Mouse (Mus musculus): ENCODE measurements at regions not wholly inside any gene's neighbourhood (a gene's known extent, or its start where the extent isn't known, plus 50 kb on each side); places are given as distances from the start of the nearest gene placed in this dataset.

DNA sequence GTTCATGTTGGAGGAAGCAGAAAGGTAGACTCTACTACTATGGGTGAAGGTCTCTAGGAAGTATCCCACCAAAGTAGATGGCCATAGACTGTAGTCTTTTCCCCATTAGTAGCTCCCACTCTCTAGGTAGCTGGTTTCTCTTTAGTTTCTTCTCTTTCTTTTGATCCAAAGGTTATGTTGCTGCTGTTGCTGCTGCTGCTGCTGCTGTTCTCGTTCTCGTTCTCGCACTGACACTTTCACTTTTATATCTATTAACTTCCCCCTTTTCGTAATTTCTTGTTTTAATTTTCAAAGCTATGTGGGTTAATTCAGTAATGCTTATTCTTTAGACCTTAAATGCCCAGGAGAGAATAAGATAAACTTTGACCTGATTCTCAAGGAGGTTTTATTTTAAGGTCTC is 58.3 kb downstream of the Tmem100 start:
- no peaks in the 10 kb centered on the region for H3K9me3 ChIP-seq (replicated peaks)
- 84% methylated on average over 4 of the region's 4 CpGs for WGBS
- no peak for ATAC-seq (ENCODE audit: insufficient number of reproducible peaks, low FRiP score, low TSS enrichment, low read depth)
- H3K9ac ChIP-seq: no peak overlapping the region
- 0 out of 2 replicates have a peak, but pooled peaks cover 6% of the 10 kb centered on the region for H3K4me1 ChIP-seq
- H3K27me3 ChIP-seq: no peaks in the 10 kb centered on the region
- H3K27ac ChIP-seq (replicated peaks): no peak overlapping the region
- H3K4me3 ChIP-seq (replicated peaks): no peak overlapping the region
- H3K4me2 ChIP-seq (replicated peaks): no peak overlapping the region
- H3K36me3 ChIP-seq: no peaks in the 10 kb centered on the region

DNA sequence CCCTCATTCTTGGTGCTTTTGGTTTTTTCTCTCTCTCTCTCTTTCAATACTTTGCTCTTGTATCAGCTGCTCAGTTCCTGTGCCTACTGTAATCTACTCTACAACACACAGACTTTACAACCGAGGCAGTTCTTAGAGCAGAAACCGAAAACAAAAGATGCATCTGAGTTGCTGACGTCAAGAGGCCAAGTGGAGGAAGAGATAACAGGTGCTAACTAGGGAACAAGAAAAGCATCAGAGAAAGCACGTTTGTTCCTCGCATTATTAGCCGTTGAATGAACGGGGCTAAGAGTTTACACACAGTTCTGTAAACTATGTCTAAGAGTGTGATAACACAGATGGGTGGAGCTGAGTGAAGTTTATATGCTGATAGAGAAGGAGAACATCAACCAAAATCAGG is 63.9 kb downstream of the Tmem100 start:
- WGBS: 82% methylated on average over 7 of the region's 7 CpGs
- H3K4me3 ChIP-seq (replicated peaks): no peak overlapping the region
- ATAC-seq (ENCODE audit: insufficient number of reproducible peaks, low FRiP score, low TSS enrichment, low read depth): no peak

DNA sequence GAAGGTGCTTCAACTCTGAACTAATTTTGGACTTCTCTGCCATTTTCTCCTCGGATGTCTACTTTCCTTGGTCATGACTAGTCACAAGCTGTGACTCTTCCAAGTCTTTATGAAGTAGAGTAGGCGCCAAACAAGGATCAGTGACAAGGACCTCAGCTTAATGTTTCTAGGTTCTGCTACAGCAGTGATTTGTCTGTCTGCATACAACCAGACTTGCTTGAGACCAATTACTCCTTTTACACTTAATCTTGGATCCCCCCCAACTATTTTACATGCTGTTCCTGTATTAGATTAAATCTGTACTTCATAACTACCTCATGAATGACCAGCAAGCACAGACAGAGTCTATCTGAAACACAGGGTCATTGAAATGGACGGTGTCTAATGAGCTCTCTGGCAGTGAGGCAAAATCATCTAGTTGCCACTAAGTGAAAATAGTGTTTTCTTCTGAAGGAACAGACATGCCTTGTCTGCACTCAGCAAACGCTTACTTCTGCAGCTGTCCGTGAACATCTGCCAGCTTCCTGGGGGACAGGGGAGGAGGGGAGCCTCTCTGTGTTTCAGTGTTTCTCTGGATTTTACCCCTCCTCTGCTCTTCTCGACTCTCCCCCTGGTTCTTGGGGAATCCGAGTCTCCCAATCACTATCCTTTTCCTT is 64.7 kb downstream of the Tmem100 start:
- no peaks in the 10 kb centered on the region for H3K9me3 ChIP-seq (replicated peaks)
- no peak overlapping the region for H3K4me2 ChIP-seq (replicated peaks)
- 51% methylated on average over 7 of the region's 7 CpGs for WGBS
- H3K27me3 ChIP-seq: no peaks in the 10 kb centered on the region
- ATAC-seq (ENCODE audit: insufficient number of reproducible peaks, low FRiP score, low TSS enrichment, low read depth): peak; percentile 29; the same call in 1 of the 2 replicates
- H3K4me3 ChIP-seq (replicated peaks): no peak overlapping the region
- no peaks in the 10 kb centered on the region for H3K36me3 ChIP-seq
- peaks cover 6% of the 10 kb centered on the region; the same call in 1 of the 2 replicates for H3K4me1 ChIP-seq
- no peak overlapping the region for H3K9ac ChIP-seq
- no peak overlapping the region for H3K27ac ChIP-seq (replicated peaks)

More for the DNA sequence above, 63.9 kb downstream of the Tmem100 start:
- no peaks in the 10 kb centered on the region for H3K36me3 ChIP-seq
- H3K9ac ChIP-seq: no peak overlapping the region
- H3K27ac ChIP-seq (replicated peaks): no peak overlapping the region
- no peaks in the 10 kb centered on the region for H3K27me3 ChIP-seq
- H3K9me3 ChIP-seq (replicated peaks): no peaks in the 10 kb centered on the region
- H3K4me2 ChIP-seq (replicated peaks): no peak overlapping the region
- H3K4me1 ChIP-seq: peaks cover 1% of the 10 kb centered on the region; the same call in 1 of the 2 replicates

DNA sequence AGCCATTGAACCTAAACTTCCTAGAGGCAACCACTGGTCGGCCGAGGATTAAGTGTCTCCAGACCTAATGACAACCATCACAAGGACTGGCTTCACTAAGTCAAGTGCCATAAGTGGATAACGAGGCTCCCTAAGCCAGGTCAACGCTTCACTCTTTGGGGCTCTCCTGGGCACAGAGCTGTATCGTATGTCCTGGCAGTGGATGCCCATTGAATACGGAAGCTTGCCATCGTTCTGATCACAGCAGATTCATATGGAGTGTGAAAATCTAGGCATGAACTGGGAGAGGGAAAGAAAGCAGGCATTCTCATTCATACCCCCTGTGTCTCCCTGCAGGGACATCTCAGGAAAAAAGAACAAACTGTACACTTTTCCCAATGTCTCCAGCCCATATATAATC is 68.3 kb downstream of the Tmem100 start:
- Histone ChIP-seq H3K27me3 (no peaks in the 10 kb centered on the region), H3K4me3 (replicated peaks) (no peak overlapping the region), H3K4me2 (replicated peaks) (no peak overlapping the region), H3K9me3 (replicated peaks) (no peaks in the 10 kb centered on the region), H3K27ac (replicated peaks) (no peak overlapping the region), H3K9ac (no peak overlapping the region), H3K36me3 (no peaks in the 10 kb centered on the region), H3K4me1 (peaks cover 10% of the 10 kb centered on the region)
- no peak for ATAC-seq (ENCODE audit: insufficient number of reproducible peaks, low FRiP score, low TSS enrichment, low read depth)
- WGBS: 49% methylated on average over 7 of the region's 7 CpGs

DNA sequence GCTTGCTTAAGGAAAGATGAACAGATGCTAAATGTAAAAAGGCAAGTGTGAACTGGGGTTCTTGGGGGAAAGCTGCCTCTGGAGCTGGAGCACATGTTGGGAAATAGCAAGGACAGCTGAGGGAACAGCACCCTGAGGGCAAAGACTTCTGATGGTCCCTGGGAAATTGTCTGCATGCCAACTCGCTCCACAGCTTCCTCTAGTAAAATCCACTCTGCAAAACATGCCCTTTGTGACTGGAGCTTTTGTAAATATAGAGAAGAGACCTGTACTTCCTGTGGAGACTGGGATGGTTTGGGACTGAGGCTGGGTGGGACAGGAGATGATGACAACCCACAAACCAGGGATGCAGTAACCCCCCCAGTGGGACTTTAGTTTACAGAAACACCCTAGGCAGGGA is 69.0 kb downstream of the Tmem100 start:
- WGBS: 26% methylated on average over 1 of the region's 1 CpGs
- no peak for ATAC-seq (ENCODE audit: insufficient number of reproducible peaks, low FRiP score, low TSS enrichment, low read depth)
- Histone ChIP-seq H3K27me3 (no peaks in the 10 kb centered on the region), H3K9ac (no peak overlapping the region), H3K27ac (replicated peaks) (no peak overlapping the region), H3K4me1 (peaks cover 10% of the 10 kb centered on the region), H3K4me3 (replicated peaks) (no peak overlapping the region), H3K36me3 (no peaks in the 10 kb centered on the region), H3K9me3 (replicated peaks) (no peaks in the 10 kb centered on the region), H3K4me2 (replicated peaks) (no peak overlapping the region)

DNA sequence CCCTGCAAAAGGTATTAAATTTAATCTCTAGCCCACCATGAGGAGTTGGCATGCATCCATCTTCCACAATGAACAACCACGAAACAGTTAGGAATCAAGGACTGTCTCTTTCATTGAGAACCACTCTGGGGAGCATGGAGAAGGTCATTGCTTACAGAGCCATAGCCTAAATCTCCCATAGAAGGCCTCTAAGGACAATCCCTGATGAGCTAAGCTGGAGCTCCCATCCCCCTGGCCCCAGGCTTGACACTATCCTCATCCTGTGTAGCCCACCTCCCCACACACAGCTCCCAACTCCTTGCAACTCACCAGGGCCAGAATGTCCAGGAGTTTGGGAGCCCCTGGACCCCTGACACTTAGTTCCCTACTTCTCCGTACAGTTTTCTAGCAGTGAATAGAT is 70.0 kb downstream of the Tmem100 start:
- no peak overlapping the region for H3K9ac ChIP-seq
- 67% methylated on average over 2 of the region's 2 CpGs for WGBS
- no peak overlapping the region for H3K27ac ChIP-seq (replicated peaks)
- no peak overlapping the region for H3K4me2 ChIP-seq (replicated peaks)
- H3K4me1 ChIP-seq: peaks cover 10% of the 10 kb centered on the region
- H3K4me3 ChIP-seq (replicated peaks): no peak overlapping the region
- no peaks in the 10 kb centered on the region for H3K36me3 ChIP-seq
- no peaks in the 10 kb centered on the region for H3K9me3 ChIP-seq (replicated peaks)
- no peaks in the 10 kb centered on the region for H3K27me3 ChIP-seq
- ATAC-seq (ENCODE audit: insufficient number of reproducible peaks, low FRiP score, low TSS enrichment, low read depth): no peak

DNA sequence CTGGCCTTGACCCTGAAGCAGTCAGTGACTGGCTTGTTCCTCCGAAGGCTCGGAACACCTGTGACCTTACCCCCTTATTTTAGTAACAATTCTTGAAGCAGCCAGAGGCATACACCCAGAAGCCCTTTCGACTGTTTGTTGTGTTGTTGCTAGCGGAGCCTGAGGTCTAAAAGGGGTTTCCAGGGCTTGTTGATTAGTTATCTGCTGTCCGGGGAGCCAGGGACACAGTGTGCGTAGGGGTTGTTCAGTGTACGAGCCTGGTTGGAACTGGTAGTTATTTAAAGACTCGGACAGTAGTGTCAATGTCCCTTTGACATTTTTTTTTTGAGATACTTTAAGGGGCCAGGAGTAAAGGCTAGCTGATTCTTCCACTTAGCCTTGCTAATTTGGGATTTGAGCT is 71.1 kb downstream of the Tmem100 start:
- no peak overlapping the region for H3K4me3 ChIP-seq (replicated peaks)

DNA sequence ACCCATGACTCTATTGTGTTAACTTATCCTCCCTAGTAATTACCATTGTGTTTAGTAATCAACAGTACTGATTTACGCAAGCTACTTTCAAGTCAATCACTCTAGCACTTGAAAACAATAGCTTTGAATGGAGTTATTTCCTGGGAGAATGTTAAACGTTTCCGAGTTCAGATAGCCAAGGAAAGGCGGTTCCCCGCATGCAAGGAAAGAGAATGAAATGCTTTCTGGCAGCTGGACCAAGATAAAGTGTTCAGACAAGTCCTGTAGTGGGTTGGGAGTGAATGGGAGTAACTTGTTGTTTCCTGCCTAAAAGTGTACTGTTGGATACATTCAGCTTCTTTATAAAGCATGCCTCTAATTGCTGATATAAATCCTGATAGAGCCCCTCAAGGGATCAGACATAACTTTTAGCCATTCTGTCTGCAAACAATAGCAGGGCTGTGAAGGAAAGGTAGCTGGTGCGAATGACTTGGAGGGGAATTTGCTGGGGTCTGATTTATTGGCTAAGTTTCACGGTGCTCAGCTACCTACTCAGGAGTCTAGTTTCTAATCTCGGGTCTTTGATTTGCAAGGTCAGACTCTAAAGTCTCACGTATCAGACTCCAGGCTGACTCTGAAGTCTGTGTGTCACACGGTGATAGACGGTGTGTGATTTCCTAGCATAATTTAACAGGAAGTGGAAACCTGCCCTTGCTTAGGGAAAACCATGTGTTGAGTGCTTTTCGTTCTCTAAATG is 76.1 kb downstream of the Tmem100 start:
- H3K36me3 ChIP-seq: no peaks in the 10 kb centered on the region
- H3K4me3 ChIP-seq (replicated peaks): no peak overlapping the region
- 38% methylated on average over 12 of the region's 12 CpGs for WGBS
- no peak overlapping the region for H3K9ac ChIP-seq
- H3K27ac ChIP-seq (replicated peaks): no peak overlapping the region
- H3K4me2 ChIP-seq (replicated peaks): no peak overlapping the region
- H3K9me3 ChIP-seq (replicated peaks): no peaks in the 10 kb centered on the region
- H3K27me3 ChIP-seq: no peaks in the 10 kb centered on the region
- no peak for ATAC-seq (ENCODE audit: insufficient number of reproducible peaks, low FRiP score, low TSS enrichment, low read depth)
- peaks cover 2% of the 10 kb centered on the region; the same call in 1 of the 2 replicates for H3K4me1 ChIP-seq

More for the DNA sequence above, 71.1 kb downstream of the Tmem100 start:
- 47% methylated on average over 8 of the region's 8 CpGs for WGBS
- Histone ChIP-seq H3K4me2 (replicated peaks) (no peak overlapping the region), H3K4me1 (peaks cover 10% of the 10 kb centered on the region), H3K9ac (no peak overlapping the region), H3K36me3 (no peaks in the 10 kb centered on the region), H3K27me3 (no peaks in the 10 kb centered on the region), H3K27ac (replicated peaks) (no peak overlapping the region), H3K9me3 (replicated peaks) (no peaks in the 10 kb centered on the region)
- ATAC-seq (ENCODE audit: insufficient number of reproducible peaks, low FRiP score, low TSS enrichment, low read depth): no peak

DNA sequence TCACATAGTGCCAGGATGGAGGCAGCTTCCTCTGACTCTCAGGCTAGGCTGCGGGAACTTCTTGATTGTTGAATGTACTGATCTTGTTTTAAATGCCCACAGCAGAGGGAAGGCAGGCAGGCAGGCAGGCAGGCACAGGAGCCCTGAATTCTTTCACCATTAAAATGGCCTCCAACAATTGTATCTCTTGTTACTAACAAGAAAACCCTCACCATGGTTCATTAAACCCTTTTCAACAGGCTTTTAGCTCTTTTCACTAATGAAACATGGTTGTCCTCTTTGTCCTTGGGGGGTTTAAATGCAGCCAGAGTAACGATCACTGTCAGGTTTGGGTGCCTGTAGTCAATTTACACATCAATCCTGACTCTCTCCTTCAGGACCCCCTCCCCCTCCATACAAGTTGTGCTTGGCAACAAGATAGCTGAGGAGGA is 77.8 kb upstream of the Gm45716 start:
- Histone ChIP-seq H3K9ac (no peak overlapping the region), H3K4me2 (replicated peaks) (no peak overlapping the region), H3K36me3 (no peaks in the 10 kb centered on the region), H3K4me1 (no peaks in the 10 kb centered on the region), H3K27ac (replicated peaks) (no peak overlapping the region), H3K4me3 (replicated peaks) (no peak overlapping the region), H3K27me3 (no peaks in the 10 kb centered on the region), H3K9me3 (replicated peaks) (no peaks in the 10 kb centered on the region)
- 26% methylated on average over 2 of the region's 2 CpGs for WGBS
- ATAC-seq (ENCODE audit: insufficient number of reproducible peaks, low FRiP score, low TSS enrichment, low read depth): no peak

DNA sequence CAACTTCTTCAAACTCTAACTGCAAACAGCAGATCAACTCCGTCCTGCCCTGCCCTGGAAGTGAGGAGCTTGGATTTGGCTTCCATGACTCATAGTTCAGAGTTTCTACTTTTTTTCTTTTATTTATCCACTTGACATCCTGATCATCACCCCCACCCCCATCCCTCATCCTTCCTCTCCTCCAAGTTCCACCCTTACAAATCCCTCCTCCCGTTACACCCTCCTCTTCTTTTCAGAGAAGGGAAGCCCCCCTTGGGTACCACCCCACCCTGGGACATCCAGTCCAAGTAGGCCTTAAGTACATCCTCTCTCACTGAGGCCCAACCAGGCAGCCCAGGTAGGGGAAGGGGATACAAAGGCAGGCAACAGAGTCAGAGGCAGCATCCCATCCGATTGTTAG is 77.3 kb upstream of the Gm45716 start:
- no peak overlapping the region for H3K27ac ChIP-seq (replicated peaks)
- 78% methylated on average over 3 of the region's 3 CpGs for WGBS
- H3K9ac ChIP-seq: no peak overlapping the region

DNA sequence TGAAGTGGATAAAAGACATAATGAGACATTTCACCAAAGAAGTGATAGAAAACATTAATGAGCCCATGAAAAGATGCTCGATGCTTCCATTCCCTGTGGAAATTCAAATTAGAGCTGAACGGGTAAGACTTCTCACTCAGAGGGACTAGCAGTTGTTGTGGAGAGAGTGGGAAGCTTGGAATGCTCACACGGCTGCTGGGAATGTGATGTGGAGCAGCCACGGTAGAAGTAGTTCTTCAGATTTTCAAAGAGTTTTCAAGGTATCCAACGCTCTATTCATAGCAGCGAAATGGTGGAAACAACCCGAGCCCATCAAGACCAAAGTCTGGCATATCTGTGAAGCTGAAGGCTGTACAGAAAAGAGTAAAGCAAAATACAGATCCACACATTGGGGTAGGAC is 75.3 kb upstream of the Gm45716 start:
- peaks cover 2% of the 10 kb centered on the region for H3K4me1 ChIP-seq
- no peaks in the 10 kb centered on the region for H3K36me3 ChIP-seq
- H3K9ac ChIP-seq: no peak overlapping the region
- H3K27ac ChIP-seq (replicated peaks): no peak overlapping the region
- H3K4me2 ChIP-seq (replicated peaks): no peak overlapping the region
- H3K27me3 ChIP-seq: no peaks in the 10 kb centered on the region
- H3K4me3 ChIP-seq (replicated peaks): no peak overlapping the region
- H3K9me3 ChIP-seq (replicated peaks): no peaks in the 10 kb centered on the region
- 75% methylated on average over 7 of the region's 7 CpGs for WGBS
- ATAC-seq (ENCODE audit: insufficient number of reproducible peaks, low FRiP score, low TSS enrichment, low read depth): no peak

More for the DNA sequence above, 77.3 kb upstream of the Gm45716 start:
- ATAC-seq (ENCODE audit: insufficient number of reproducible peaks, low FRiP score, low TSS enrichment, low read depth): no peak
- Histone ChIP-seq H3K4me1 (no peaks in the 10 kb centered on the region), H3K27me3 (no peaks in the 10 kb centered on the region), H3K9me3 (replicated peaks) (no peaks in the 10 kb centered on the region), H3K36me3 (no peaks in the 10 kb centered on the region), H3K4me2 (replicated peaks) (no peak overlapping the region), H3K4me3 (replicated peaks) (no peak overlapping the region)
